12 mouse cellular contexts compared by ENCODE assay signal in genomic region chr16:30443411-30443810, GRCm38 (mm10). TPM values are rescaled to one million over a fixed set of nuclear protein-coding genes. Genes with fewer than 3 reads are reported as not detected.
A peak's percentile ranks its signal among the peaks of the same experiment; 100 is the strongest.
DNase-seq lines count a peak whose midpoint lies in the region; ATAC-seq and TF ChIP-seq lines count a peak whose summit lies in the region.
"Had no signal": no experiment of that assay in that cellular context is flagged by ENCODE, and none has a peak within 500 bp of the region (broad histone marks: within the 10 kb centered on the region; RNA-seq: fewer than 3 reads in every experiment).

No protein-coding gene starts in this region.

- no peak overlapping the region for H3K4me3 ChIP-seq in hindbrain, postnatal 0 days (ENCODE audit: low read length)
- no peak overlapping the region for H3K4me3 ChIP-seq in hindbrain, embryonic 10.5 days
- H3K4me3 ChIP-seq in kidney, embryonic 15.5 days (replicated peaks), result no peak overlapping the region
- no peak overlapping the region for H3K4me3 ChIP-seq in forebrain, embryonic 16.5 days (replicated peaks; ENCODE audit: low read length)
- H3K4me3 ChIP-seq: heart, embryonic 10.5 days; midbrain, embryonic 13.5 days had no signal

- H3K4me2 ChIP-seq in hindbrain, postnatal 0 days (ENCODE audit: low read depth, low read length), result no peak overlapping the region
- no peak overlapping the region for H3K4me2 ChIP-seq in kidney, embryonic 15.5 days
- H3K4me2 ChIP-seq in forebrain, embryonic 16.5 days (ENCODE audit: low read length), result no peak overlapping the region
- H3K4me2 ChIP-seq: midbrain, embryonic 13.5 days had no signal

- ATAC-seq in hindbrain, postnatal 0 days, result no peak
- ATAC-seq in kidney, embryonic 15.5 days (replicated peaks; ENCODE audit: low FRiP score), result peak; percentile 33; the same call in 1 of the 2 replicates
- no peak for ATAC-seq in forebrain, embryonic 16.5 days
- ATAC-seq: CD4-positive, CD25-positive, alpha-beta regulatory T cell, adult 4 months; midbrain, embryonic 13.5 days; Patski had no signal

- no peaks in the 10 kb centered on the region for H3K9me3 ChIP-seq in hindbrain, postnatal 0 days (ENCODE audit: low read length)
- H3K9me3 ChIP-seq in hindbrain, embryonic 10.5 days, result no peaks in the 10 kb centered on the region
- no peaks in the 10 kb centered on the region for H3K9me3 ChIP-seq in kidney, embryonic 15.5 days (replicated peaks)
- H3K9me3 ChIP-seq in forebrain, embryonic 16.5 days (ENCODE audit: control insufficient read depth, low read length), result no peaks in the 10 kb centered on the region
- H3K9me3 ChIP-seq: heart, embryonic 10.5 days; midbrain, embryonic 13.5 days had no signal

- no peaks in the 10 kb centered on the region for H3K4me1 ChIP-seq in hindbrain, postnatal 0 days (ENCODE audit: insufficient read depth, low read length)
- H3K4me1 ChIP-seq in hindbrain, embryonic 10.5 days (replicated peaks), result peaks cover 3% of the 10 kb centered on the region; the same call in 1 of the 2 replicates
- peaks cover 14% of the 10 kb centered on the region for H3K4me1 ChIP-seq in kidney, embryonic 15.5 days
- no peaks in the 10 kb centered on the region for H3K4me1 ChIP-seq in forebrain, embryonic 16.5 days (replicated peaks; ENCODE audit: control insufficient read depth, insufficient read depth, low read length)
- H3K4me1 ChIP-seq: midbrain, embryonic 13.5 days had no signal

- 40% methylated on average over 8 of the region's 8 CpGs for WGBS in hindbrain, postnatal 0 days
- 56% methylated on average over 8 of the region's 8 CpGs for WGBS in hindbrain, embryonic 10.5 days
- 28% methylated on average over 8 of the region's 8 CpGs for WGBS in kidney, embryonic 15.5 days
- 38% methylated on average over 8 of the region's 8 CpGs for WGBS in forebrain, embryonic 16.5 days

- H3K27ac ChIP-seq in hindbrain, postnatal 0 days, result no peak overlapping the region
- H3K27ac ChIP-seq in hindbrain, embryonic 10.5 days, result no peak overlapping the region
- H3K27ac ChIP-seq in kidney, embryonic 15.5 days, result no peak overlapping the region
- H3K27ac ChIP-seq in forebrain, embryonic 16.5 days (ENCODE audit: low read length), result no peak overlapping the region
- H3K27ac ChIP-seq: heart, embryonic 10.5 days; midbrain, embryonic 13.5 days had no signal

- DNase-seq in hindbrain, postnatal 0 days (ENCODE audit: low spot score), result peak; percentile 12
- no peak for DNase-seq in hindbrain, embryonic 10.5 days (ENCODE audit: low spot score)
- DNase-seq in ovary, adult 18-20 months (ENCODE audit: low spot score), result peak; percentile 5
- DNase-seq in ovary, postnatal 10 days (ENCODE audit: low spot score), result no peak
- peak; percentile 13 for DNase-seq in testis, postnatal 14 days (ENCODE audit: low spot score)
- no peak for DNase-seq in adrenal gland, adult (ENCODE audit: inconsistent age in 2 of 2, low spot score in 1 of 2)

- H3K27me3 ChIP-seq in hindbrain, postnatal 0 days (ENCODE audit: insufficient read depth, low read length), result no peaks in the 10 kb centered on the region
- H3K27me3 ChIP-seq in hindbrain, embryonic 10.5 days (ENCODE audit: insufficient read depth, poor library complexity, severe bottlenecking), result no peaks in the 10 kb centered on the region
- no peaks in the 10 kb centered on the region for H3K27me3 ChIP-seq in kidney, embryonic 15.5 days
- no peaks in the 10 kb centered on the region for H3K27me3 ChIP-seq in forebrain, embryonic 16.5 days (replicated peaks; ENCODE audit: control insufficient read depth, insufficient read depth, low read length)
- H3K27me3 ChIP-seq: midbrain, embryonic 13.5 days; Patski had no signal

- no peak for TF ChIP-seq CTCF in hindbrain, postnatal 0 days (IDR thresholded peaks at IDR 0.05; ENCODE audit: low read depth)

- H3K36me3 ChIP-seq in hindbrain, postnatal 0 days (ENCODE audit: insufficient read depth, low read length), result no peaks in the 10 kb centered on the region
- no peaks in the 10 kb centered on the region for H3K36me3 ChIP-seq in hindbrain, embryonic 10.5 days
- H3K36me3 ChIP-seq in kidney, embryonic 15.5 days, result no peaks in the 10 kb centered on the region
- no peaks in the 10 kb centered on the region for H3K36me3 ChIP-seq in forebrain, embryonic 16.5 days (ENCODE audit: control insufficient read depth, insufficient read depth)
- H3K36me3 ChIP-seq: heart, embryonic 10.5 days; midbrain, embryonic 13.5 days had no signal

- H3K9ac ChIP-seq in hindbrain, postnatal 0 days (replicated peaks; ENCODE audit: low read length), result no peak overlapping the region
- no peak overlapping the region for H3K9ac ChIP-seq in kidney, embryonic 15.5 days
- H3K9ac ChIP-seq in forebrain, embryonic 16.5 days (replicated peaks; ENCODE audit: low read depth, low read length), result no peak overlapping the region
- H3K9ac ChIP-seq: midbrain, embryonic 13.5 days had no signal

RNA-seq across cellular contexts. Expression of gene Atp13a3, which starts 37.6 kb away (rescaled TPM):
- 19.7 and 30.8 TPM in 2 replicates for total RNA-seq in hindbrain, postnatal 0 days (2014; rRNA removed)
- 7.0 and 7.1 TPM in 2 replicates for polyA plus RNA-seq in hindbrain, postnatal 0 days (2015; fragmentation: Nextera tagmentation; extraction: Ambion mirVana)
- 7.0 and 7.8 TPM in 2 replicates for polyA plus RNA-seq in hindbrain, embryonic 10.5 days (2016; fragmentation: Nextera tagmentation; extraction: Ambion mirVana)
- 12.1 and 14.0 TPM in 2 replicates for polyA plus RNA-seq in kidney, embryonic 15.5 days (2015; fragmentation: Nextera tagmentation; extraction: Ambion mirVana)
- 8.3 and 9.6 TPM in 2 replicates for polyA plus RNA-seq in forebrain, embryonic 16.5 days (2015; fragmentation: Nextera tagmentation; extraction: Ambion mirVana)

Comparison
In these comparisons a context has a peak if more than half of its experiments do, and no peak if none do; other contexts are left out.
1. DNase-seq: peak in hindbrain, postnatal 0 days (single experiment), ovary, adult 18-20 months (single experiment) and testis, postnatal 14 days (single experiment); none in hindbrain, embryonic 10.5 days (single experiment), ovary, postnatal 10 days (single experiment) and adrenal gland, adult (0 of 2).